Mouse (Mus musculus) erythroblast, embryonic 14.5 days (primary cell): ENCODE data around the gene Tmem82.

Source experiments
- GATA1 ChIP-seq: IDR thresholded peaks from 2 replicates; pipeline ENCODE4 v1.6.1; 2012; ENCODE audit warnings: low read length, inconsistent platforms, mixed read lengths
- TAL1 ChIP-seq: IDR thresholded peaks from 3 replicates; pipeline ENCODE4 v1.6.1; 2012; ENCODE audit warnings: low read length, inconsistent platforms, mixed read lengths

DNA sequence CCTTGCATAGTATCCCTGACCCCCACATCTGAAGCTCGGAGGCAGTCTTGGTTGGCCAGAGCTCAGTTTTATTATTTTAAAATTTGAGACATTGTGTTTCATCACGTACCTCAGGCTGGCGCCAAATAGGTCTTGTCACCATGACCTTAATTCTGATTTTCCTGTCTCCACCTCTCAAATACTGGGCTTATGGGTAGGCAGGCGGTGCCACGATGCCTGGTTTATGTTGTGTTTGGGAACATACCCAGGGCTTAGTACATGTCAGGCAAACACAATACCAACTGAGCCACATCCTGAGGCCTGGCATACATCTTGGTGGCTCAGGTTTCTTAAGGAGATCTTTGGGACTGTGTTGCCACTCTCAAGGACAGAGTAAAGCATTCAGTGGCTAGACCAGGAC, 4.1 kb upstream of the Tmem82 start:
- TF ChIP-seq TAL1 (no peak), GATA1 (no peak)
